Mouse (Mus musculus): ENCODE data around the gene 9530003J23Rik.
A peak's percentile ranks its signal among the peaks of the same experiment; 100 is the strongest.
"Not testable (repeated sequence)": the region's sequence is repeated elsewhere in the genome, so short reads cannot be mapped to it uniquely, and the experiment has no call there.

Gene 9530003J23Rik

DNA sequence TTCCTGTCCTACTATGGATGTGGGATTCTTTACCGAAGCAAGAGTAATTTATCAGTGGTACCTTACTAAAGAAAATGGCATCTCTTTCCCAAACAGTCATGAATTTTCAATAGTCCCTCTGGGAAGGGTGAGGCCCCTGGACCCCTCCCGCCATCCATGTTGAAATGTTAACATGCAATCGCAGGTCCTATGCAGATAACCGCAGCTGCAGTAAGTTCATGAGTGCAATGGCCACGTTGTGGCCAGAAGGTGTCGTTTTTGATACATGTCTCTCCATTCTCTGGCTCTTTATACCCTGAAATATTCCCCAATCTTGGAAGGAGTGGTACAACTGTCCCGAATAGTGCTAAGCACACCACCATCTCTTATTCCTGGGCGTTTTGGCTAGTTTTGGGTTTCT is 13.4 kb downstream of the 9530003J23Rik start:
- no peak for DNase-seq (ENCODE audit: low spot score in 2 of 2)

GRCm38 (mm10) chr10:117224102-117224990 is 14.2 kb downstream of the 9530003J23Rik start, which contains the start of gene Yeats4:
Gene Yeats4 (minus strand): TSS chr10:117224507.
- DNase-seq (ENCODE audit: low spot score in 2 of 2): peak; percentile 90 to 91

- DNase-seq (ENCODE audit: low spot score in 2 of 2): no peak
These were observed 14.8 kb downstream of the 9530003J23Rik start for GRCm38 (mm10) chr10:117223758-117224101.

- no peak for DNase-seq (ENCODE audit: low spot score in 2 of 2)
These were observed 15.7 kb downstream of the 9530003J23Rik start for GRCm38 (mm10) chr10:117222821-117223220.

- DNase-seq (ENCODE audit: low spot score in 2 of 2): no peak
These were observed 20.2 kb downstream of the 9530003J23Rik start for GRCm38 (mm10) chr10:117218351-117218750.

DNA sequence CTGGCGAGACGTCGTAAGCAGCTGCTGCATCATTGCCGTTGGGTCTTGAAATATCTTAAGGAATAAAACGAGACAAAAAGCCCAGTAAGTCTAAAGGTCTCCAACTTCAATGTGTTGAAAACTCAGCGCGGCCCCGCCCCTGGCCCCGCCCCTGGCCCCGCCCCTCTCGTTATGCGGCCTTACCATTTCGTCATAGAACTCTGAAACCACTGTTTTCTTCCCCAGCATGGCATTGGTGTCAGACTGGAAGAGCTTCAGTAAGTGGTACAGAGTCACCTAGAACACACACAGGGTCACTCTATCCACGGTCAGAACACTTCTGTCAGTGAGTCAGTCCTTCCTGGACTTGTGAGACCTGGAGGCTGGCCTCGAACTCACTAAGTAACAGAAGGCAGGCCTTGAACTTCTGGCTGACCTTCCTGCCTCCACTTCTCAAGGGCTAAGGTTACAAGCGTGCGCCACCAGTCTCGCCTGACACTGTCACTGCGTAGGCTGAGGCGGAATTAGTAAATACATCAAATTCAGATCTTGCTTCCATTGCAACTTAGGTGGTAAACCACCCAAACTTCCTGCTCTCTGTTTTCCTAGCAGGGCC is 21.2 kb downstream of the 9530003J23Rik start:
- no peak for DNase-seq (ENCODE audit: low spot score in 2 of 2)

DNA sequence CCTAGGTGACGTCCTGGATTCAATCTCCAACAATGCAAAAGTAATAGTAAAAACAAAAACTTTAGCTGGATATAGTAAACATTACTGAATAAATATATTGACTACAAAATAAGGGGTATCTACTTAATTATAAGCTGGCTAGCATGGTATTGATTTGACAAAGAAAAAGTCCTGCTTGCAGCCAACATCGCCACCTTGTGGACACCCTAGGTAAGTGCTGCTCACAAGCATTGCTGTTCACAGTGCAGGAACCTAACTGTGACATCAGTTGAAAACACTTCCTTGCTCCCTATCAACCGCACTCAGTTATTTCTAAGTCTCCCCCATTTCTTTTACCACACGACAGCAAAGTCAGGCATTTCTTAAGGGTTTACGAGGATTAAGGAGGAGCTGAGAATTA is 21.7 kb downstream of the 9530003J23Rik start:
- peak in 1 of 2 experiments; percentile 58 for DNase-seq (ENCODE audit: low spot score in 2 of 2)

- peak; percentile 32 to 53 for DNase-seq (ENCODE audit: low spot score in 2 of 2)
These were observed 22.4 kb downstream of the 9530003J23Rik start for GRCm38 (mm10) chr10:117216132-117216495.

GRCm38 (mm10) chr10:117215409-117216131 is 22.9 kb downstream of the 9530003J23Rik start:
- peak; percentile 22 to 52 for DNase-seq (ENCODE audit: low spot score in 2 of 2)

- DNase-seq (ENCODE audit: low spot score in 2 of 2): no peak
These were observed 27.5 kb downstream of the 9530003J23Rik start for GRCm38 (mm10) chr10:117211023-117211422.

GRCm38 (mm10) chr10:117209469-117209938 is 29.0 kb downstream of the 9530003J23Rik start:
- peak in 1 of 2 experiments; percentile 23 for DNase-seq (ENCODE audit: low spot score in 2 of 2)

DNA sequence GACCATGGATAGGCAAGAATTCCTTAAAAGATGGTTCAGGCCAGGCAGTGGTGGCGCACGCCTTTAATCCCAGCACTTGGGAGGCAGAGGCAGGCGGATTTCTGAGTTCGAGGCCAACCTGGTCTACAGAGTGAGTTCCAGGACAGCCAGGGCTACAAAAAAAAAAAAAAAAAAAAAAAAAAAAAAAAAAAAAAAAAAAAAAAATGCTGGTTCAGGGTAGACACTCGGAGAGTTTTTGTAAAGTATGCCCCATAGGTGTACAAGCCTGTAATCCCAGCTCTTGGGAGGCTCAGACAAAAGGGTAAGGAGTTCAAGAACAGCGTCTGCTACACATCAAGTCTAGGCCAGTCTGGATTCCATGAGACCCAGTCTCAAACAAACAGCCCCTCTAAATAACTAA is 29.7 kb downstream of the 9530003J23Rik start:
- DNase-seq (ENCODE audit: low spot score in 2 of 2): not testable (repeated sequence)

DNA sequence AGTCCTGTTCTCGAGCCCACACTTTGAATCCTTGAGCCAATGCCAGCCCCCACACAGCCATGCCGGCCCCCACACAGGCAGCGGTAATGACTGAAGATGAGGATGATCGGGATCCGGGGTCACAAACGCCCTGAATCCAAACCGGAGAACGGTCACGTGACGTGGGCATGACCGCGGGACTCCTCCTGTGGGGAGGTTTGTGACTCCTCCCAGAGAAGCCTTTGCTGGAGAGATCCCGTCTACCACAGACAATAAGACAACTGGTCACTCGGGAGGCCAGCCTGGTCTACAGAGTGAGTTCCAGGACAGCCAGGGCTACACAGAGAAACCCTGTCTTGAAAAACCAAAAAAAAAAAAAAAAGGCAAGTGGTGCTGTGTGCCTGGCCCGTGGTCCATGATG is 30.3 kb downstream of the 9530003J23Rik start:
- DNase-seq (ENCODE audit: low spot score in 2 of 2): no peak

- DNase-seq (ENCODE audit: low spot score in 2 of 2): no peak
These were observed 32.4 kb downstream of the 9530003J23Rik start for GRCm38 (mm10) chr10:117206070-117206469.

DNA sequence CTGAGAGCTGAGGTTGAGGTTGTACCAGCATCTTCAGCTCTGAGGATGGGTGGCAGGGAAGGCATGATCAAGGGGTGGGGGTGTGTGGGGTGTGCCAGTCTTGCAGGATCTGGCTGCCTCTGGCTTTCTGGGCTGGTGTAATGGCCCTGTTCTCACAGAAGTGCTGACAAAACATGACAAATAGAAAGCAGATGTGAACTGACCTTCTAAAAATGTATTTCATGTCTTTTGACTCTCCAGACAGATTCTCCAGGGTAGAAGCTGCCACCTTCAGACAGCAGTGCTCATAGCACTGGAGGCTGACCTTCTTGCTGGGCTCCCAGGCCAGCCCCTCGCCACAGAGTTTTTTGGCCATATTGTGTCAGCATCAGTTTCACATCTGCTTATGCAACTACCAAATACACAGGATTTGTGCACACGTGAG is 34.9 kb downstream of the 9530003J23Rik start:
- DNase-seq (ENCODE audit: low spot score in 2 of 2): no peak

DNA sequence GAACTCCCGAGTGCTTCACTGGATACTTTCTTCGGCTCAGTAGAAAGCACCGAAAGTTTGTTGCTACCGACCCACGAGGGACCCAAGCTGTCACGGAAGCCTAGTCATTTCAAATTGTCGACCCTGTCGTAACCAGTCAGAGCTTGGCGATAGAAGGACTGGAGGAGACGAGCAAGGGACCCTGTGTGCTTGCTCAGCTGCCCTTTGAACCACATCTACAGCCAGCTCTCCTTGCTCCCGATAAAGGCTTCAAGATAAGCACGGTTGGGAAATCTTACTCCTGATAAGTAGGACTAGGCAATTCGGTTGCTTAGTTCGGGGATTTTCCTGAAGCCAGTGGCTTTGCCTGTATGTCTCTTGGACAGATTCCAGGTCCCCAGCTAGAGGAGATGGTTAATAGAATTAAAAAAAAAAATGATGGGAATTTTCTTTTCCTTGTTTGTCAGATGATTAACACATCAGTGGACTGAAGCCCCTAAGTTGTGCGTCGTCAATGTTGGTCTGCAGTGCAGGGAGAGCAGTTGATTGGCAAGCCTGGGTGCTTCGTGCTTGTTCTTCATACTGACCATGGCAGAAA is 35.4 kb downstream of the 9530003J23Rik start:
- no peak for DNase-seq (ENCODE audit: low spot score in 2 of 2)

DNA sequence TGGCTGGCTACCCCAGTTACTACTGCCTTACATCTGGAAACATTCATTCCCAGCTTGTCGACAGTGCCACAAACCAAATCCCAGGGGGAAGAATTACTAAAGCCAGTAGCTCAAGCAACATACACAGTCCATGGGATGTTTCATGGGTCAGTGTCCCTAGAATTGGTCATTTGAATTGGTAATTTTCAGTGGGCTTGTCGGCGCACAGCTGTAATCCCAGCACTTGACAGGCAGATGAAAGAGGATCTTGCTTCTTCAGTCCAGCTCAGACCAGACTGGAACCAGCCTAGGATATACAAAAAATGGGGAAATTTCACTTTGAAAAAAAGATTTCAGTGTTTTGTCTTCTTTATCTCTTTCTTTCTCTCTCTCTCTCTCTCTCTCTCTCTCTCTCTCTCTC is 38.8 kb downstream of the 9530003J23Rik start:
- DNase-seq (ENCODE audit: low spot score in 2 of 2): no peak

GRCm38 (mm10) chr10:117196696-117197095 is 41.8 kb downstream of the 9530003J23Rik start:
- no peak for DNase-seq (ENCODE audit: low spot score in 2 of 2)

GRCm38 (mm10) chr10:117195748-117196147 is 42.8 kb downstream of the 9530003J23Rik start:
- no peak for DNase-seq (ENCODE audit: low spot score in 2 of 2)

- DNase-seq (ENCODE audit: low spot score in 2 of 2): no peak
These were observed 43.5 kb downstream of the 9530003J23Rik start for GRCm38 (mm10) chr10:117195005-117195404.

DNA sequence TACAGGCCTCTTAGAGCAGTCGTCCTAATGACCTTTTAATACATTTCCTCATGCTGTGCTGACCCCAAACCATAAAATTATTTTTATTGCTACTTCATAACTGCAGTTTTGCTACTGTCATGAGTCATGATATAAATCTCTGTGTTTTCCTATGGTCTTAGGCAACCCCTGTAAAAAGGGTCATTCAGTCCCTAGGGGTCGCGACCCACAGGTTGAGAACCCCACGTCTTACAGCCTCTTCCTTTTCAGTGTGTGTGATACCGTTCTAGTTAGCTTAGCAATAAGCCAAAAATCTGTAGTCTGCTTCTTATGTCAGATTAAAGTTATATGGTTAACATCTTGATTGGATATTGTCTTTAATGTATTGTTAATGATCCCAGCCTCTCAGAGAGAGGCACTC is 45.1 kb downstream of the 9530003J23Rik start:
- DNase-seq (ENCODE audit: low spot score in 2 of 2): no peak
